25 mouse cellular contexts compared by ENCODE assay signal in the genomic region with DNA sequence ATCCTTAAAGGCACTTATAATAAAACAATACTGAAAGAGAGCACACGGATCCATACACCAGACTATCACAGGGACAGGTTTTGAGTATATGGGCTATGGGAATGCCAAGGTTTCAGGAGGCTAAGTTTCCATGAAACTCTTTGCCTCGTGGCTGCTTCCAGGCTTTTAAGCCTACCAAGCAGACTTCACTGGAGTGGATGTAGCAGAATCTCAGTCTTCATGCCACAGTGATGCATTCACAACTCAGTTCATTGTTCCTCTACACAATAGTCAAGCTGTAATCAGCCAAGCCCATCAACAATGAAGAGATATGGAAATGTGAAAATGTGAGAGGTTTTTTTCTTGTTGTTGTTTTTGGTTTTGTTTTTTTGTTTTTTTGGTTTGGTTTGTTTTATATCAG.
"Had no signal": no experiment of that assay in that cellular context is flagged by ENCODE, and none has a peak within 500 bp of the region (broad histone marks: within the 10 kb centered on the region; RNA-seq: fewer than 3 reads in every experiment).

No protein-coding gene starts in this region.

- H3K4me1 ChIP-seq: heart, embryonic 13.5 days; heart, embryonic 15.5 days; hindbrain, embryonic 10.5 days; hindbrain, embryonic 12.5 days; intestine, embryonic 15.5 days; limb, embryonic 13.5 days; limb, embryonic 15.5 days; liver, embryonic 12.5 days had no signal

- H3K36me3 ChIP-seq: heart, embryonic 13.5 days; heart, embryonic 15.5 days; hindbrain, embryonic 10.5 days; hindbrain, embryonic 12.5 days; intestine, embryonic 15.5 days; limb, embryonic 13.5 days; limb, embryonic 15.5 days; liver, embryonic 12.5 days had no signal

- H3K27ac ChIP-seq: gastrocnemius, adult 2 months; heart, adult 2 months; heart, embryonic 13.5 days; heart, embryonic 15.5 days; hindbrain, embryonic 10.5 days; hindbrain, embryonic 12.5 days; hindbrain, embryonic 14.5 days; intestine, embryonic 15.5 days; limb, embryonic 13.5 days; limb, embryonic 15.5 days; liver, embryonic 12.5 days; liver, embryonic 14.5 days had no signal

- H3K9ac ChIP-seq: heart, embryonic 13.5 days; heart, embryonic 15.5 days; hindbrain, embryonic 12.5 days; hindbrain, embryonic 14.5 days; intestine, embryonic 15.5 days; limb, embryonic 13.5 days; limb, embryonic 15.5 days; liver, embryonic 12.5 days; liver, embryonic 14.5 days had no signal

- H3K9me3 ChIP-seq: heart, embryonic 13.5 days; heart, embryonic 15.5 days; hindbrain, embryonic 10.5 days; hindbrain, embryonic 12.5 days; intestine, embryonic 15.5 days; limb, embryonic 13.5 days; limb, embryonic 15.5 days; liver, embryonic 12.5 days had no signal

- H3K4me3 ChIP-seq: gastrocnemius, adult 2 months; heart, adult 2 months; heart, embryonic 13.5 days; heart, embryonic 15.5 days; hindbrain, embryonic 10.5 days; hindbrain, embryonic 12.5 days; intestine, embryonic 15.5 days; limb, embryonic 13.5 days; limb, embryonic 15.5 days; liver, embryonic 12.5 days had no signal

- DNase-seq: gastrocnemius, adult 2 months; gastrocnemius, postnatal 10 days; gastrocnemius, postnatal 36 days; heart, adult 11 months; heart, adult 2 months; heart, postnatal 14 days; heart, postnatal 4 days; kidney, adult 18-20 months; kidney, adult 8-10 months; kidney, postnatal 10 days; kidney, postnatal 25 days; kidney, postnatal 4 days; layer of hippocampus, adult 9-11 months; layer of hippocampus, postnatal 36 days; left cerebral cortex, postnatal 4 days had no signal

- H3K27me3 ChIP-seq: heart, embryonic 13.5 days; heart, embryonic 15.5 days; hindbrain, embryonic 12.5 days; intestine, embryonic 15.5 days; limb, embryonic 13.5 days; limb, embryonic 15.5 days; liver, embryonic 12.5 days had no signal
